Mouse (Mus musculus): ENCODE measurements around the gene Rapsn. TPM values are rescaled to one million over a fixed set of nuclear protein-coding genes. Genes with fewer than 3 reads are reported as not detected.

Gene Rapsn
- polyA plus RNA-seq, 1 experiment from 2014 or later: 2.1 TPM

DNA sequence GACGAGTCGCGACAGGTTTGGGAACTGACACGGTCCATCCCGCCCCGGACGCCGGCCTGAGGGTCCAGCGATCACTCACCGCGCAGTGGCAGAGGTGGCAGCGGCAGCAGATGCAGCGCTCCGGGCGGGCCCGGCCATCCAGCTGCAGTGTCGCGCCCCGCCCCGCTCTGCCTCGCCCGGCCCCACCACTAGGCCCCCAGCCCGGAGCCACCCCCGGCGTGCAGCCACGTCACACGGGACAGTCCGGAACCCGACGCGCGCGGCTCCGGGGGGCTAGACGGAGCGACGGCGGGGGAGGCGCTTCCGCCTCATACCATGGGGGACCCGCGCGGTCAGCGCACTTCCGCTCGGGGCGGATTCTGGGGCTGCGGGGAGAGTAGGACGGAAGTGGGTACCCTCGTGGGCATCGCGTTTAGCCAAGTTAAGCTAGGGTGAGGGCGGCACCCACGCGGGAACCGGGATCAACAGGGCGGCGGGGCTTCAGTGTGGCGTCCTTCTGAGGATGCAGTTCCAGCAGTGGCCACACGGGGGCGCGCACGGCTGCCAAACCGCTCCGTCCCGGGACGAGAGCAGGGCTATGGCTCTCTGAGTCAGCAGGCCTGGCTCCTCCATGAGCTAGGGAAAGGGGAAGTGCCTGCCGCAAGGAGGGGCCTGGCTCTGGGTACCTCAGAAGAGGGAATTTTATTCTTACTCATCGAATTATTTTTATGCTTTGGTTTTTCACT, 34.8 kb downstream of the Rapsn start, which contains the start of gene Slc39a13:
Slc39a13 (minus strand) TSS at position 342 of the 725 bp plus-strand sequence.
- Histone ChIP-seq H3K36me3 (peaks cover 16% of the 10 kb centered on the region; the same call in 1 of the 2 replicates), H3K9me3 (no peaks in the 10 kb centered on the region), H3K4me1 (replicated peaks) (peaks cover 28% of the 10 kb centered on the region), H3K27me3 (no peaks in the 10 kb centered on the region), H3K9ac (peak within 1 kb of the TSS; percentile 83), H3K4me2 (peak within 1 kb of the TSS; percentile 83), H3K4me3 (peak within 1 kb of the TSS; percentile 75), H3K27ac (replicated peaks) (peak within 1 kb of the TSS; percentile 62)
- under 1% methylated on average over 68 of the region's 69 CpGs for WGBS
- ATAC-seq (ENCODE audit: low read depth): peak; percentile 97

DNA sequence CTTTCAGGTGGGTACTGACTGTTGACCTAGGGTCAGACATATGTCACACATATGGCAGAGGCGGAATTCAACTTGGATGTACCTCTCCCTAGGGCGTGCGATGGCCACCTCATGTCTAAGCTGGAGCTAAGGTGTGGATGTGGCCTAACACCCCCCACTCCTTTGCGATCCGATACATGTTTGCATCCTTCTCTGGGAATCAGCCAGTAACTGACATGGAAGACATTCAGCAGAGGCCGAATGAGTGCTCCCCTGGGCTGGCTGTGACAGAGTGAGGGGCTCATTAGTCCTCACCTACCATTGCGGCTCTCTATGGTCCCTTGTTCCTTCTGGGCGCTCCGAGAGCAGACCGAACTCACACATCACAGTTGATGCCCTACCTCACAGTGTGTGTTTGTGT, 35.6 kb downstream of the Rapsn start:
- Histone ChIP-seq H3K9me3 (no peaks in the 10 kb centered on the region), H3K27ac (replicated peaks) (peak overlapping the region; percentile 62), H3K4me3 (peak overlapping the region; percentile 75), H3K4me1 (replicated peaks) (peaks cover 28% of the 10 kb centered on the region), H3K36me3 (peaks cover 13% of the 10 kb centered on the region; the same call in 1 of the 2 replicates), H3K4me2 (peak overlapping the region; percentile 83), H3K27me3 (no peaks in the 10 kb centered on the region), H3K9ac (peak overlapping the region; percentile 83)
- peak; percentile 5; the same call in 1 of the 2 replicates for ATAC-seq (ENCODE audit: low read depth)
- WGBS: 84% methylated on average over 10 of the region's 10 CpGs

DNA sequence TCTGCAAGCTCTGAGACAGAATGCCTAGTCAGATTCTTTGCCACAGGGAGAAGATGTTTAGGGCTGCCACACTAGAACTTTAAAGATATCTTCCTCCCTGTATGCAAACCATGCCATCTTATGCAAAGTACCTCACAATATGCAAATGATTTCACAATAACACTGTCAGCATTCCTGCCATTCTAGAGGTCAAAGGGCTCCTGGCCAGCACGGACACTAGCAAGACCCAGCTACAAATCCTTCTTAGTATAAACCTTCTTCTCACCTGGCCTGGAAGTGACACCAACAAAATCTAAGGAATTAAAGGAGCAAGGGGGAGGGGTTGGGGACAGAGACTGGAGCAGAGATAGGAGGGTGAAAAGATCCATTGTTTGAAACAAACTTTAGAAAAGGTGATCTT, 36.7 kb downstream of the Rapsn start:
- Histone ChIP-seq H3K9ac (no peak overlapping the region), H3K9me3 (no peaks in the 10 kb centered on the region), H3K27me3 (no peaks in the 10 kb centered on the region), H3K4me1 (replicated peaks) (peaks cover 28% of the 10 kb centered on the region), H3K4me3 (no peak overlapping the region), H3K36me3 (0 out of 2 replicates have a peak, but pooled peaks cover 6% of the 10 kb centered on the region), H3K27ac (replicated peaks) (no peak overlapping the region), H3K4me2 (no peak overlapping the region)
- 44% methylated on average over 1 of the region's 1 CpGs for WGBS
- no peak for ATAC-seq (ENCODE audit: low read depth)

DNA sequence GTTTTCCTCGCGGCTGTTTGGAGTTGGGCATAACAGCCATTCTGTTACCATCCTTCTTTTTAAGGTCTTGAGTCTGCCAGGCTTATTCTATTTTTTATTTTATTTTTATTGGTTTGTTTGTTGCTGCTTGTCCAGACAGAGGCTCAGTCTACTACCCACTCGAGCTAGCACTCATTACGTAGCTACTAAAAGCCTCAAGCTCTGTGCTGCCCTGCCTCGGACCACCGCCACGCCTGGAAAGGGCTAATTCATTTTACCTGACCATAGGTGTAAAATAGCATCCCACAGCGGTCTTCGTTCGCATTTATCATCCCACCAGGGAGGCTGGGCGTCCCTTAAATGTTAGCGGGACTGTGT, 42.5 kb downstream of the Rapsn start:
- H3K36me3 ChIP-seq: no peaks in the 10 kb centered on the region
- H3K4me1 ChIP-seq (replicated peaks): peaks cover 13% of the 10 kb centered on the region
- no peak for ATAC-seq (ENCODE audit: low read depth)
- H3K9me3 ChIP-seq: no peaks in the 10 kb centered on the region
- H3K27ac ChIP-seq (replicated peaks): 0 out of 2 replicates have a peak overlapping the region, but pooled peaks have one; percentile 49
- peak overlapping the region; percentile 50 for H3K4me3 ChIP-seq
- H3K27me3 ChIP-seq: no peaks in the 10 kb centered on the region
- WGBS: 15% methylated on average over 12 of the region's 12 CpGs
- peak overlapping the region; percentile 88 for H3K4me2 ChIP-seq
- H3K9ac ChIP-seq: peak overlapping the region; percentile 81

DNA sequence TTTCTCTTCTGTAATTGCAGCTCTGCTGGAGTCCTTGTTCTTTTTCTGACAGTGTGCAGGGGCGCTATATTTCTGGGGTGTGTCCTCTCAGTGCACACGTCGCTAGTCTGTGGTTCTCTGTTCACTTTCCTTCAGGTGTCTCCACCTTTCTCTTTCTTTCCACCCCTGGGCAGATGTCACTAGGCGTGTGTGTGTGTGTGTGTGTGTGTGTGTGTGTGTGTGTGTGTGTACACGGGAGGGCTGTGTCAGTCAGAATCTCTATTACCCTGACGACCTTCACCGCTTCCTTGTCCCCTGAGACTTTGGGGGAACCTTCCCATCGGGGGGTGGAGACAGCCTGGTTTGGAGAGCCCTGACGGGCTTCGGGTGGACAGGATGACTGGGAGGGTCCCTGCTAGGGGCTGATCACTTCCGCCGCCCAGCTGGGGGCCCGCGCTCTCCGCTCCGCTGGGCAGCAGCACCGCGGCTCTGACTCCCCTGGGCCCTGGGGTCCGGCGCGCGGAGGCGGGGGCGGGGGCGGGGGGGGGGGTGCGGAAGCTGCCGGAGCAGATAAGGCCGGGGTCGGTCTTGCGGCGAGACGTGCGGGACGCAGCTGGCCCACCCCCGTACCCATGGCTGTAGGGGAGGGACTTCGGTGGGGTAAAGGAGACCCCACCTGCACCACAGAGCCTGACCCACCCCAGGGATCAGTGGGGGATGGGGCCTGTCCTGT, 43.0 kb downstream of the Rapsn start:
- Histone ChIP-seq H3K9me3 (no peaks in the 10 kb centered on the region), H3K27ac (replicated peaks) (peak overlapping the region; percentile 49; the same call in 1 of the 2 replicates), H3K4me2 (peak overlapping the region; percentile 88), H3K36me3 (no peaks in the 10 kb centered on the region), H3K9ac (peak overlapping the region; percentile 81), H3K4me1 (replicated peaks) (peaks cover 13% of the 10 kb centered on the region), H3K4me3 (peak overlapping the region; percentile 50), H3K27me3 (no peaks in the 10 kb centered on the region)
- 1% methylated on average over 28 of the region's 36 CpGs for WGBS
- ATAC-seq (ENCODE audit: low read depth): peak; percentile 82

DNA sequence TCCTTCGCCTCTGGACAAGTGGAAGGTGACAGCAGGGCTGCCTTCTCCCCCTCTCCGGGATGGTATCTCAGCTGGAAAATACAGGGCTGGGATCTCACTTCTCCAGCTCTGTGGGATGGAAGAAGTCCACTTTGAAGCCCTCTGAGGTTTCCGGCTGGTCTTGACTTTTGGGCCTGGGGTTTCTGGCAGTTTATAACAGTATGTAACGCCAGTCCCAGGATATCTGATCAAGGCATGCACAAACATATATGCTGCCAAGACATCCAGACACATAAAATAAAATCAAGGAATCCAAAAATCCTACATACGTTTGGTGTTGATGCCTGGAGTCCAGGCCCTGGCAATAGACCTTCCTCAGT, 43.6 kb downstream of the Rapsn start:
- Histone ChIP-seq H3K27ac (replicated peaks) (peak overlapping the region; percentile 49; the same call in 1 of the 2 replicates), H3K27me3 (no peaks in the 10 kb centered on the region), H3K4me3 (peak overlapping the region; percentile 50), H3K9ac (peak overlapping the region; percentile 81), H3K4me1 (replicated peaks) (peaks cover 13% of the 10 kb centered on the region), H3K36me3 (no peaks in the 10 kb centered on the region), H3K4me2 (peak overlapping the region; percentile 88), H3K9me3 (no peaks in the 10 kb centered on the region)
- no peak; the same call in 1 of the 2 replicates for ATAC-seq (ENCODE audit: low read depth)
- WGBS: 39% methylated on average over 5 of the region's 5 CpGs

DNA sequence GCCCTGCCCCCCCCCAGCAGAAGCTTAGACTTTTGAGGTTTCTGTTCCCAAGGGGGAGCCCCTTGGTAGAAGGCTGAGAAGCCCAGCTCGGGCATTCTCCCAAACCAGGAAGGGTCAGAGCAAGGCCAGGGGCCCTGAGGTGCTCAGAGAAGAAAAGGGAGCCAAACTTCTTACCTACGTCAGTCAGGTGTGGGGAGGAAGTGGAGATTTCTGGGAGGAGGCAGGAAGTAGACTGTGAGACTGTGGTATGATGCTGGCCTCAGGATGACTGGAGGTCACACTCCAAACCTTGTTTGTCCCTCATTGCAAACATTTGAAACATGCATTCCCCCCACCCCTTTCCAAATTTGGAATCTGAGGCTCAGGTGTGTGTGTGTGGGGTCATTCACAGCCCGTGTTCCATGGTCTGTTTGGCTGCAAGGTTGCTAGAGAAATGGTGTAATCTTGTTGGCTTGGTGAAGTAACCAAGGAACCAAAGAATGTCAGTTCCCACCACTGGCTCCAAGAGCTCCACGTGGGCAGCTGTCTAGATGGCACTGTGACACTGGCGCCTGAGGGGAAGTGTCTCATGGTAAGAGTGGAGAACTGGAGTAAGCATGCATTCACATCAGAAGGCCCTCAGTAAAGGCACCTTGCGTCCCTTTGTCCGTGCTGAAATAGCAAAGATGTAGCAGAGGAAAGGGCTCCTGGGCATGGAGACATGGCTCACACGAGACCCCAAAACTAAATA, 45.5 kb downstream of the Rapsn start:
- H3K27me3 ChIP-seq: no peaks in the 10 kb centered on the region
- no peak for ATAC-seq (ENCODE audit: low read depth)
- H3K36me3 ChIP-seq: no peaks in the 10 kb centered on the region
- H3K4me3 ChIP-seq: no peak overlapping the region
- H3K4me2 ChIP-seq: no peak overlapping the region
- H3K4me1 ChIP-seq (replicated peaks): peaks cover 13% of the 10 kb centered on the region
- WGBS: 81% methylated on average over 8 of the region's 8 CpGs
- no peak overlapping the region for H3K9ac ChIP-seq
- H3K9me3 ChIP-seq: no peaks in the 10 kb centered on the region
- no peak overlapping the region for H3K27ac ChIP-seq (replicated peaks)

DNA sequence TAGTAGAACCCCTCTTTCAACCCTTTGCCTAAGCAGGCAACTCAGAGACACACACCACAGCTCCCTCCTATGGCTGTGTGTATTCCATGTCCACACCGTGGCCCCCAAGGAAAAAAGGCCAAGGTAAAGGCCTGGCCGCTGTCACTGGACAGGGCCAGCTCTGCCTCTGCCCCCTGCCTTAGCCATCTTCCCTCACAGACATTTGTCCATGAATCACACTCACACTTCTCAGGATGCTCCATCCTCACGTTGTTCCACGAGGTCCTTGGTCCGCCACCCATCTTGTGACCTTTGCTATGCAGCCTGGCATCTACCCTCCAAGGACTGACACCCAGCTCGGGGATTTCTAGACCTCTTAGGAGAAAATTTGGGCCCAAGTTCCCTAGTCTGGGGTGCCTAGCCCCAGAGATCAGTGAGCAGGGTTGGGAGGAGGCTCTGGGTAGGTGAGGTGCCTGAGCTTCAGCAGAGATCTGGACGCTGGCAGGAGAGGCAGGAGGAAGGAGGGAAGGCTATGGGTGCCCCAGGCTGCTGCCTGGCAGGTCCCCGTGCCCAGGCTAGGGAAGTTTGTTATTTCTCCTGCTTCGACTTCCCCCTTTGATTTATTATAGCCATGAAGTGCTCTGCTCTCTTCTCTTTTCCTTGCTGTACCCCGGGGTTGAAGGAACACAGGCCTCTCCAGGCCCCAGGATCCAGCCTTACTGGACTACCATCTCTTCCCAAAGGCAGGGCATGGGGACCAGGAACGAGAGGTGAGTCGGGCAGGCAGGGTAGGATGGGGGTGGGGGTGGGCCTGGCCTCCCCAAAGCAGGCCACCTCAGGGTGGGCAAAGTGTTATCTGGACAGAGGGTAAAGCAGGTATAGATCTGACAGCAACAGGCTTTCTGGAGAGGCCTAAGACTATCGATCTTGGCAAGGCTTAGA, 46.6 kb downstream of the Rapsn start, which contains the start of gene Spi1:
Spi1 (plus strand) TSS at position 616 of the 921 bp plus-strand sequence.
- no peak within 1 kb of the TSS for H3K4me2 ChIP-seq

DNA sequence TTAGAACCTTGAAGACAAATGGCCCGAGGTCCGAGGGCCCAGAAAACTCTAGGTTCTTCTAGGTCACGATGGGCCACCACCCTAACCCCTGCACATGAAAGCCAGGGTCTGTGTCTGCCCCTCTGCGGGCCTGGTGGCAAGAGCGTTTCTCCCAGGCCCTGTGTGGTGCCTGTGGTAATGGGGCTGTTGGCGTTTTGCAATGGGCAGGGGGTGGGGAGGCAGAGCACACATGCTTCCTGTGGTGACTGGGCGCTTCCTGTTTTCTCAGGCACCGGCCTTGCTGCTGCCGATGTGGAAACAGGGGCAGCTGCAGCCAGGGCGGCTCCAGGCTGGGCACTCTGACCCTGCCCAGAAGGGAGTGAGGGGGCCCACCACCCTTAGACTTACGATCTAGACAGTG, 47.4 kb downstream of the Rapsn start:
- Histone ChIP-seq H3K4me2 (no peak overlapping the region), H3K27ac (replicated peaks) (peak overlapping the region; percentile 9; the same call in 1 of the 2 replicates), H3K4me3 (no peak overlapping the region), H3K27me3 (no peaks in the 10 kb centered on the region), H3K4me1 (replicated peaks) (peaks cover 13% of the 10 kb centered on the region), H3K9me3 (no peaks in the 10 kb centered on the region), H3K36me3 (no peaks in the 10 kb centered on the region), H3K9ac (no peak overlapping the region)
- 64% methylated on average over 11 of the region's 11 CpGs for WGBS
- ATAC-seq (ENCODE audit: low read depth): no peak

More for the DNA sequence above, 46.6 kb downstream of the Rapsn start, which contains the start of gene Spi1:
- Histone ChIP-seq H3K4me1 (replicated peaks) (peaks cover 13% of the 10 kb centered on the region), H3K27ac (replicated peaks) (peak within 1 kb of the TSS; percentile 9; the same call in 1 of the 2 replicates), H3K4me3 (no peak within 1 kb of the TSS), H3K27me3 (no peaks in the 10 kb centered on the region), H3K9me3 (no peaks in the 10 kb centered on the region), H3K36me3 (no peaks in the 10 kb centered on the region), H3K9ac (no peak within 1 kb of the TSS)
- ATAC-seq (ENCODE audit: low read depth): no peak
- 81% methylated on average over 13 of the region's 13 CpGs for WGBS

DNA sequence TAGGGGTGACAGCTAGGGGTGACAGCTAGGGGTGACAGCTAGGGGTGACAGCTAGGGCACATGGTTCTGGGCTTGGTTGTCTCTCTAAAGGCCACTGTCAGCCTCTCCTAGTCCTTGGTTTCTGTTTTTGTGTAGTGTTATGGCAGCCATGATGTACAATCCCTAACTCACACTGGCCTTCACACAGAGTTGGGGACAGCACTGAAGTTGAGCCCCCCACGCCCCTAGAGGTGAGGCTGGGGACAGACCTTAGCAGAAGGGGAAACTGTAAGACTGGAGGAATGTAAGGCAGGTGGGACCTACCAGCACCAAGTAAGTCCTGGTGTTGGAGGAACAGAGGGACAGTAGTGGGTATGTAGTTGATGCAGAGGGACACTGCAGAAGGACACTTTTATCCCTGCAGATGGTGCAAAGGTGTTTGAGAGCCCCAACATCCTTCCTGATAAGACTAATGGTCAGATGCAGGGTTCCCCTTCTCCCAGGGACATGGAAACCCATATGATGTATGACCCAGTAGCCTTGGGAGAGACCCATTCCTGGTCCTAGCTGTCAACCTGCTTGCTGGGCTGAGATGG, 48.0 kb downstream of the Rapsn start:
- no peak overlapping the region for H3K4me3 ChIP-seq
- H3K27me3 ChIP-seq: no peaks in the 10 kb centered on the region
- H3K4me1 ChIP-seq (replicated peaks): peaks cover 8% of the 10 kb centered on the region
- no peak for ATAC-seq (ENCODE audit: low read depth)
- WGBS: 45% methylated on average over 1 of the region's 1 CpGs
- no peaks in the 10 kb centered on the region for H3K36me3 ChIP-seq
- no peak overlapping the region; the same call in 1 of the 2 replicates for H3K27ac ChIP-seq (replicated peaks)
- H3K9ac ChIP-seq: no peak overlapping the region
- H3K9me3 ChIP-seq: no peaks in the 10 kb centered on the region
- H3K4me2 ChIP-seq: no peak overlapping the region
